Mouse (Mus musculus) stomach, embryonic 15.5 days (tissue): ENCODE results near the gene E130218I03Rik. TPM values are rescaled to one million over a fixed set of nuclear protein-coding genes. Genes with fewer than 3 reads are reported as not detected.

Experiments used
- ATAC-seq: fragments of 200-750 bp; cut with Nextera tagmentation; 2 replicates; pipeline ENCODE4 v1.8.0; 2017; ENCODE audit warnings: low read depth, moderate number of reproducible peaks, moderate TSS enrichment; ENCODE audit not compliant: insufficient read depth, low FRiP score
- H3K27ac ChIP-seq: fragments of 300-500 bp; sonication (generic); 2 replicates; pipeline ENCODE4 v1.5.1; 2015; ENCODE audit warnings: mild to moderate bottlenecking, inconsistent platforms
- H3K27me3 ChIP-seq: fragments of 300-500 bp; sonication (generic); replicated peaks from 2 replicates; pipeline ENCODE4 v1.6.1; 2015; ENCODE audit warnings: inconsistent platforms
- H3K36me3 ChIP-seq: fragments of 300-500 bp; sonication (generic); 2 replicates; pipeline ENCODE4 v1.6.1; 2015; ENCODE audit warnings: inconsistent platforms
- H3K4me1 ChIP-seq: fragments of 300-500 bp; sonication (generic); 2 replicates; pipeline ENCODE4 v1.6.1; 2015; ENCODE audit warnings: inconsistent platforms
- H3K4me2 ChIP-seq: fragments of 300-500 bp; sonication (generic); 2 replicates; pipeline ENCODE4 v1.6.1; 2015; ENCODE audit warnings: mild to moderate bottlenecking, inconsistent platforms
- H3K4me3 ChIP-seq: fragments of 300-500 bp; sonication (generic); replicated peaks from 2 replicates; pipeline ENCODE4 v1.5.1; 2015; ENCODE audit warnings: inconsistent platforms
- H3K9ac ChIP-seq: fragments of 300-500 bp; sonication (generic); 2 replicates; pipeline ENCODE4 v1.6.1; 2015; ENCODE audit warnings: inconsistent platforms
- H3K9me3 ChIP-seq: fragments of 300-500 bp; sonication (generic); 2 replicates; pipeline ENCODE4 v1.6.1; 2016; ENCODE audit warnings: inconsistent platforms
- WGBS: fragments of 180-500 bp; shearing (Covaris S2); methylation state at CpG from one replicate; pipeline ENCODE4 v1.1.7; 2015; 5-methylcytosine and 5-hydroxymethylcytosine counted together
- polyA plus RNA-seq: library from polyadenylated mRNA; unstranded; fragments of >200 nt; fragmentation: Nextera tagmentation; extraction: Ambion mirVana; gene quantifications from 2 replicates; pipeline ENCODE4 v1.2.1, GENCODE M21; 2015

E130218I03Rik gene
- polyA plus RNA-seq, 1 experiment from 2014 or later, result 0.28 TPM

DNA sequence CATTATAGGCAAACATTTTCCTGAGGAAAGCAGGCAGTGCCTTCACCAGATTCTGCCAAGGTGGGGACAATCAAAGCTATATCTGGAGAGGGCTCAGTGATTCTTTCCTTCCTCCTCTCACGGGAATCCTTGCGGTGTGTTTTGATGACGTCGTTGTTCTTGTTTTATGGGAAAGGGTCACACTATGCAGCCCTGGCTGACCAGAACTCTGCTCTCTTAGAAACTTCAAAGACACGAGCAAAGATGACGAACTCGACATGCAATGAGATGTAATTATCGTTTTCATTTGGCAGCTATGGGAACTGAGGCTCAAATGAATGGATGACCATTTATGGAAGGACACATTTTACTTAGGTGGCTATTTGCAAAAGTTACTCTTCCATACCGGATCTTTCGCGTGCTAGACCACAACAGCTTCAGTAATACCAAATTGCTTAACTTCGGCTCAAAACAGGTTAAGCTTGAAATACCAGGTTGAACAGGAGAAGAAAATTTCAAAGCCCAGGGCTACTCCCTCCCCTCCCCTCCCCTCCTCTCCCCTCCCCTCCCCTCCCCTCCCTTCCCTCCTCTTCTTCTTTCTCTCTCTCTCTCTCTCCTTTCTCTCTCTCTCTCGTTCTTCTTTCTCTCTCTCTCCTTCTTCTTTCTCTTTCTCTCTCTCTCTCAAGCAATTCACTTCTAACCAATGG, 29.4 kb downstream of the E130218I03Rik start:
- peak; percentile 16; the same call in 1 of the 2 replicates for ATAC-seq
- no peaks in the 10 kb centered on the region for H3K27me3 ChIP-seq

DNA sequence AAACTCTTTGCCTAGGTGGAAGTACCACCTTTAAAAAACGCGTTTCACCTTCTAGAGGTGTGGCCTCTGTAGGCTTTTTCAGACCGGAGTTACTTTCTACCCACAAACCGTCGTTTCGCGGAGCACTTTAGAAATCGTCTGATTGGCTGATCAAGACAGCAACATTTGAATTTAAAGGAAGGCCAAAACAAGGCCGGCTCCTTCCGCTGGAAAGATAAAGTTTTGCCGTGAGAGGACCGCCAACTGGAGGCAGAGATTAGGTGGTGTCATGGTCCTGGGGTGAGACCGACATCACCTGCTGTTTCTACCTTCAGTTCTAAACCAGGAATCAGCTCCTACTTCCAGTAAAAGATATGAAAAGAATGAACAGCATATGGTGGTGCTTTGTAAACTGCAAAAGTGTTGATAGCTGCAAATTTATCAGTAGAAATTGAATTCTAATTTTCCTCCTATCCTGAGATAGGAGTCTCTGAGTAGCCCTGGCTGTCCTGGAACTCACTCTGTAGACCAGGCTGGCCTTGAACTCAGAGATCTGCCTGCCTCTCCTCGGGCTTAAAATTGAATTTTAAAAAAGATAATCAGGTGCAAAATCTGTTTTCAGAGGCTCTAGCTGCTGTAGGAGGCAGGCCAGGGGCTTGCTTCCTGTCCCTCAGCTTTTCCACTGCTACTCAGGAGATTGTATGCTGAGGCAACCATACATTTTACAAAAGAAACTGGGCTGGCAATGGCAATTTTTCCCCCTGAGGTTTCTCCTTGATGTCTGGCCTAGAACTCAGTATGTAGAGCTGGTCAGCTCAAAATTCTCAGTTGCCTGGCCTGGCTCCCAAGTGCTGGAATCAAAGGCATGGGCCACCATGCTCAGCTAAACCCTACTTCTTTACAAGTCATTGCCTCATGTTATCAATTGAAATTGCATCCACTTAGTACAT, 30.2 kb downstream of the E130218I03Rik start:
- no peaks in the 10 kb centered on the region for H3K27me3 ChIP-seq
- ATAC-seq, result peak; percentile 84
- no peak overlapping the region for H3K9ac ChIP-seq

More for the DNA sequence above, 29.4 kb downstream of the E130218I03Rik start:
- Histone ChIP-seq H3K9ac (no peak overlapping the region), H3K4me2 (peak overlapping the region; percentile 46), H3K4me1 (0 out of 2 replicates have a peak, but pooled peaks cover 5% of the 10 kb centered on the region), H3K9me3 (no peaks in the 10 kb centered on the region), H3K36me3 (peaks cover 10% of the 10 kb centered on the region; the same call in 1 of the 2 replicates), H3K4me3 (peak overlapping the region; percentile 20; the same call in 1 of the 2 replicates), H3K27ac (peak overlapping the region; percentile 57)
- WGBS, result 17% methylated on average over 12 of the region's 13 CpGs

DNA sequence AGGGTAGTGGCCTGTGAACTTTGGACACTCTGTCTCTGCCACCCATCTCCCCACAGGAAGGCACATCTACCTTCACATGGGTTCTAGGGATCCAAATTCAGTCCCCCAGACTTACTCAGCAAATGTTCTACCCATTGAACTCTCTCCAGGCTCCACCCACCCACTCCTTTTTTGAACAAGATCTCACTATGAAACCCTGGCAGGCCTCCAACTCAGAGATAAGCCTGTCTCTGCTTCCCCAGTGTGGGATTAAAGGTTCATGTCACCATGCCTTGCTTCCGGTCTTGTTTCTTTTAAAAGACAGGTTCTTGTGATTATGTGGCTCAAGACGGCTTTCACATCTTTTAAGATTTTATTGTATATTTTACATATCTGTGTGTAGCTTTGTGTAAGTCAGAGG, 41.5 kb downstream of the E130218I03Rik start:
- Histone ChIP-seq H3K4me1 (peaks cover 24% of the 10 kb centered on the region), H3K4me2 (no peak overlapping the region), H3K27ac (no peak overlapping the region), H3K9me3 (no peaks in the 10 kb centered on the region), H3K27me3 (no peaks in the 10 kb centered on the region), H3K36me3 (peaks cover 24% of the 10 kb centered on the region), H3K4me3 (no peak overlapping the region), H3K9ac (no peak overlapping the region)
- no peak for ATAC-seq
- 81% methylated on average over 2 of the region's 2 CpGs for WGBS

More for the DNA sequence above, 30.2 kb downstream of the E130218I03Rik start:
- Histone ChIP-seq H3K27ac (peak overlapping the region; percentile 57; the same call in 1 of the 2 replicates), H3K9me3 (no peaks in the 10 kb centered on the region), H3K36me3 (peaks cover 10% of the 10 kb centered on the region), H3K4me2 (peak overlapping the region; percentile 46), H3K4me3 (peak overlapping the region; percentile 20; the same call in 1 of the 2 replicates), H3K4me1 (0 out of 2 replicates have a peak, but pooled peaks cover 5% of the 10 kb centered on the region)
- WGBS, result 4% methylated on average over 14 of the region's 14 CpGs

DNA sequence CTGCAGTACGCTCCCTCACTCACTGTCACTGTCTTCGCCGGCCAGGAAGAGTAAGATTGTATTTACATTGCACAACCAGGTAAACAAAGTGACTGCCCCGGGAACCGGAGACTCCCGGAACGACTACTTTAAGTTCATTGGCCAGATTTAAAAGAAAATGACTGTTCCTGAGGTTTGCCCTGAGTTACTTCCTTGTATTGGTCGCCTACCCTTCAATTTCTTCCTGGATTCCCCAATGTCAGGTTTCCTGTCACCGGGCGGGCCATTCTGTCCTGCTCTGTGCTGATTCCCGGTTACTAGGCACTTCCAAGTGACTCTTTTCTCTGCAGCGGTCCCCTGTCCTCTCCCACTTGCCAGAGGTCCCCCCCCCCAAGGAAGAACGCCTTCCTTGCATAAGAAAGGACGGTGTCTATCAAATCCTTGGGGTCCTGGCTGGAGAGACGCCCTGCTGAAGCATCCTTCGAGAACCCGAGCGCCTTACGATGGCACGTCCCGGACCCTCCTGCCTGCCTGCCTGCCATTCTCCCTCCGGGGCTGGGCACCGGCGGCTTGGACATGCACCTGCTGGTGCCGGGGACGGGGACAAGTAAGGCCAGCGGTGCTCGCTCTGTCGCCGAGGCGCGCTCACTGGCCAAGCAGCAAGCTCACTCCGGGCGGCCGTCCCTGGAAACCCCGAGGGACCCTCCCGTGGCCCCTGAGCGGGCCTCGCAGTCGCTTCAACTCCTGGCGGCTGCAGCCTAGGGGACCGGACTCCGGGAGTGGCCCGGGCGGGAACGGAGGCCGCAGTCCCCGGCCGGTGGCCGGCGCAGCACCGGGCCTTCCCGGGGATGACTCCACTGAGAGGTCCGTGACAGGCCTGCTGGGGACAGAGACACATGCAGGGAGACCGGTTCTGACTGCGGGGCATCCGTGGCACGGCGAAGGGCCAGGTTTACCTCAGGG, 43.0 kb downstream of the E130218I03Rik start:
- Histone ChIP-seq H3K9ac (peak overlapping the region; percentile 64), H3K4me2 (peak overlapping the region; percentile 91), H3K27ac (peak overlapping the region; percentile 83), H3K27me3 (no peaks in the 10 kb centered on the region), H3K4me1 (peaks cover 24% of the 10 kb centered on the region), H3K9me3 (no peaks in the 10 kb centered on the region), H3K4me3 (peak overlapping the region; percentile 92), H3K36me3 (peaks cover 18% of the 10 kb centered on the region)
- ATAC-seq, result peak; percentile 10
- WGBS, result under 1% methylated on average over 59 of the region's 59 CpGs

DNA sequence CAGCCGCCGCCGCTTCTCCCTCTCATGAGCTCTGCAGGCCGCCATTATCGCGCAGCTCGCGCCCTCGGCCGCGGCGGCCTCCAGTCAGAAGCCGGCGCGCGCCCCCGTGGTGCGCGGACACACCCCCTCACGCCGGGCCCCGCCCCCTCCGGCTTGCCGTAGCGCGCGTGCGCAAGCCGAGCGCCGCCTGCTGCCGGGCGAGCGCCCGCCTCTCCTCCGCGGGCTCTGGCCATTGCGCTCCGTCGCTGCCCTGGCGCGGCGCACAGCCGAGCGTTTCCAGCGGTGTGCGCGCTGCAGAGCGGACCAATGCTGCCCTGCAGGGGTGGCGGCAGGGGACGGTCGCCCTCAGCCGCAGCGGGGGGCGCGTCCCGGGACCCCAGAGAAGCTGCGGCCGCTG, 43.7 kb downstream of the E130218I03Rik start:
- ATAC-seq, result peak; percentile 93
- peaks cover 27% of the 10 kb centered on the region for H3K4me1 ChIP-seq
- H3K4me2 ChIP-seq, result peak overlapping the region; percentile 91
- H3K9ac ChIP-seq, result peak overlapping the region; percentile 99
- peaks cover 12% of the 10 kb centered on the region for H3K36me3 ChIP-seq
- H3K27me3 ChIP-seq, result no peaks in the 10 kb centered on the region
- H3K4me3 ChIP-seq, result peak overlapping the region; percentile 92
- peak overlapping the region; percentile 100 for H3K27ac ChIP-seq
- H3K9me3 ChIP-seq, result no peaks in the 10 kb centered on the region
- under 1% methylated on average over 50 of the region's 59 CpGs for WGBS

DNA sequence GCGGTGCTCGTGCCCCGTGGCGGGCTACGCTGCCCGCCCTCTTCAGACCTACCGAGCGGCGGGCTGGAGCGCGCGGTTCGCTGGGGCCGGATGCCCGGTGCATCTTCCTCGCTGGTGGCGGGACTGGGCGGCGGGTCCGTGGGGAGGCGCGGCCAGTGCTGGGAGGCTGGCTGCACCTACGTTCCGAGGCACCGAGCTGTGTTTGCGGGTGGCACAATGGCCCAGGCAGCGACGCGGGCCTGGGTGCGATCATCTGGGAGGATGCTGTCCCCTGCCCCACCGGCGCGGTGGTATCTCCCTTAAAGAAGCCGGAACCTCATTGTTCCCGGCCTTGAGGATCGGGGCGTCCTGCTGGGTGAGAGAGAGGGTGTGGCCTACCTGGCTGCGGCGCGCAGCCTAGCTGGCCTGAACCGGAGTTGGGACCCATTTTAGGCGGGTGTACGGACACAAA, 44.1 kb downstream of the E130218I03Rik start, which contains the start of gene Pdik1l:
TSS of gene Pdik1l (minus strand) at position 321 of the 451 bp plus-strand sequence.
- H3K27ac ChIP-seq, result peak within 1 kb of the TSS; percentile 100
- H3K4me2 ChIP-seq, result peak within 1 kb of the TSS; percentile 91
- H3K27me3 ChIP-seq, result no peaks in the 10 kb centered on the region
- 0% methylated on average over 40 of the region's 43 CpGs for WGBS
- peak; percentile 79 for ATAC-seq
- 0 out of 2 replicates have a peak, but pooled peaks cover 8% of the 10 kb centered on the region for H3K36me3 ChIP-seq
- H3K4me1 ChIP-seq, result peaks cover 27% of the 10 kb centered on the region
- H3K9me3 ChIP-seq, result no peaks in the 10 kb centered on the region
- H3K4me3 ChIP-seq, result peak within 1 kb of the TSS; percentile 92
- H3K9ac ChIP-seq, result peak within 1 kb of the TSS; percentile 99

DNA sequence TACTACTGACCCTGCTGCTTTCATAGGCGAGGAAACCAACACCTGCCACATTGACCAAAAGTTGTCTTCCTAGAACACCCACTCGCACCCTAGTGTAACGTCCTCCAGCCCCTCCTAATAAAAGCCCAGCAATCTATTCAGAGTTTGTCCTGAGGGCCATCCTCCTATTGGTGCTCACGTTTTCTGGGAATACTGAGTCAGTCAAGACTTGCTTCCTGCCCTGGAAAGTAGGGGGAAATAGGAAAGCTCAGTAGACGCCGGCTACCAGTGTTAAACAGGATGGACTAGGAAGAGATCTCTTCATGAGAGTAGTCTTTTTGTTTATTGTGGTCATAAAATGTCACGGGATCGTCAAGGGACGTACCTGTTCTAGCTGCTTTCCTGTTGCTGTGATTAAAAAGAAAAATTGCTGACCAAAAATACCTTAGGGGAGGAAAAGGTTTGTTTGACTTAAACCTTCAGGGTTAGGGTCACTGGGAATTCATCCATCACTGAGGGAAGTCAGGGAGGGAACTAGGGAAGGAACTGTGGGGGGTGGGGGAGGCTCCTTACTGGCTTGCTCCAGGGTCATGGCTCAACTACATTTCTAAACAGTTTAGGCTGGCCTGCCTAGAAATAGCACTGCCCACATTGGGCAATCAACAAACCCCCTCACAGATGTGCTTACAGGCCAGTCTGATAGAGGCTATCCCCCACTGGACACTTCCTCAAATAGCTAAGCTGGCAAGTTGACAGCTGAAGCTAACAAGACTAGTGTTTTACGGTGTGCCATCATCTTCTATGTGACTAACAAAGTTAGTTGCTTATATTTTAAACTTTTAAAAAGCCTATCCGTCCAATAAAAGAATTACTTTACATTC, 45.2 kb downstream of the E130218I03Rik start:
- Histone ChIP-seq H3K27me3 (0 out of 2 replicates have a peak, but pooled peaks cover under 1% of the 10 kb centered on the region), H3K27ac (peak overlapping the region; percentile 100), H3K9me3 (no peaks in the 10 kb centered on the region), H3K4me1 (peaks cover 27% of the 10 kb centered on the region), H3K36me3 (0 out of 2 replicates have a peak, but pooled peaks cover 3% of the 10 kb centered on the region), H3K9ac (peak overlapping the region; percentile 99; the same call in 1 of the 2 replicates), H3K4me3 (peak overlapping the region; percentile 92), H3K4me2 (peak overlapping the region; percentile 68)
- ATAC-seq, result no peak
- 17% methylated on average over 11 of the region's 11 CpGs for WGBS

DNA sequence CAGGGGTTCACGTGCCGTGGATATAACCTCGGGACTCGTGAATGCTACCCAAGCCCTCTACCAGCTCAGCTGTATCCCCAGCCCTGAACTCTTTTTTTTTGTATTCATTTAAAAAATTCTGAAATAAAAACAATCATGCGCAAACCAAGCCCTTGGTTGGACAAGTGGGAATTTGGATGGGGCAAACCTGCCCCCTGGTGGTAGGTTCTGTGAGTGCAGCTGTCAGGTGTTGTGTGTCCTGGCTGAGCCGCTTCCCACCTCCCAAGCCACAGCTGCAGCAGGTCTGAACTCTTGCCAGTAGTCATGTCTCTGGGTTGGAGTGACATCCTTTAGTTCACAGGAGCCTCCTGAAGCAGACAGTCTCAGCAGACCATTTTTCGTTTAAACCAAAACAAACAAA, 48.6 kb downstream of the E130218I03Rik start:
- Histone ChIP-seq H3K9me3 (no peaks in the 10 kb centered on the region), H3K4me1 (peaks cover 14% of the 10 kb centered on the region), H3K27ac (no peak overlapping the region), H3K4me2 (no peak overlapping the region), H3K9ac (no peak overlapping the region), H3K27me3 (0 out of 2 replicates have a peak, but pooled peaks cover 4% of the 10 kb centered on the region), H3K36me3 (no peaks in the 10 kb centered on the region), H3K4me3 (no peak overlapping the region)
- 17% methylated on average over 7 of the region's 7 CpGs for WGBS
- no peak for ATAC-seq

DNA sequence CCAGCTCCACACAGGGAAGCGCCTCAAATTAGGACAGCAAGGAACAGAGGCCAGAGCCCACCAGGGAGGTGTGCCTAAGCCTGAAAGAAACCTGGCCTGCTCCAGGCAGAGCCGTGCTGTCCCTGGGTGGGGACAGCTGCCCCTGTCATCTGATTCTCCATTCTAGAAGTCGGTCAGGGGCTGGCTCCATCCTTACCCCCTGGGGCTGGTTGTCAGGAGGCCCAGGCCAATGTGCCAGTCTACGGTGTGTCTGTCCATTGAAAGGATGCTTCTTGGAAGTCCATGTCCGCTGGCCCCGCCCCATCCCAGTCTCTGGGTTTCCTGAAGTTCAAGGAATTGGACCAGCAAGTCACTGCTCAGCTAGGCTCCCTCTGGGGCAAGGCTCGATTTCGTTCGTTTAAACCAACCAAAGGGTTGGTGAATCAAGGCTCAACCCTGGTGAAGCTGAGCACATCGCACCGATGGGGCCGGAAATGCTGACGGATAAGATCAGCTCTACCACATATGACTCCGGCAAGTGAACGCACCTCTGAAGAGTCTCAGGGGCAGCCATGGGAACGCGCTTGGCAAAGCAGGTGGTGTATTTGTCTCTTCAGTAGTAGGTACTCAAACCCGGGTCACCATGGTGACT, 49.7 kb downstream of the E130218I03Rik start:
- WGBS, result 65% methylated on average over 18 of the region's 18 CpGs
- Histone ChIP-seq H3K36me3 (no peaks in the 10 kb centered on the region), H3K4me1 (peaks cover 12% of the 10 kb centered on the region), H3K9me3 (no peaks in the 10 kb centered on the region), H3K27me3 (0 out of 2 replicates have a peak, but pooled peaks cover 4% of the 10 kb centered on the region), H3K4me3 (no peak overlapping the region), H3K9ac (no peak overlapping the region), H3K27ac (no peak overlapping the region), H3K4me2 (no peak overlapping the region)
- ATAC-seq, result no peak
